Mouse (Mus musculus) stomach, embryonic 14.5 days (tissue): ENCODE measurements around the gene Klk13. TPM values are rescaled to one million over a fixed set of nuclear protein-coding genes. Genes with fewer than 3 reads are reported as not detected.

ENCODE experiments used
- ATAC-seq: fragments of 200-750 bp; cut with Nextera tagmentation; 2 replicates; pipeline ENCODE4 v1.8.0; 2017; ENCODE audit warnings: low read depth, moderate TSS enrichment; ENCODE audit not compliant: insufficient number of reproducible peaks, insufficient read depth, low FRiP score
- H3K27ac ChIP-seq: fragments of 300-500 bp; sonication (generic); 2 replicates; pipeline ENCODE4 v1.5.1; 2014; ENCODE audit warnings: mild to moderate bottlenecking, low read length, moderate library complexity, mixed read lengths
- H3K27me3 ChIP-seq: fragments of 300-500 bp; sonication (generic); 2 replicates; pipeline ENCODE4 v1.6.1; 2014; ENCODE audit warnings: low read length, control low read depth, mixed read lengths; ENCODE audit not compliant: control insufficient read depth, insufficient read depth
- H3K36me3 ChIP-seq: fragments of 300-500 bp; sonication (generic); 2 replicates; pipeline ENCODE4 v1.6.1; 2014; ENCODE audit warnings: mild to moderate bottlenecking, control low read depth, low read length, moderate library complexity, mixed read lengths; ENCODE audit not compliant: control insufficient read depth, insufficient read depth
- H3K4me1 ChIP-seq: fragments of 300-500 bp; sonication (generic); 2 replicates; pipeline ENCODE4 v1.6.1; 2014; ENCODE audit warnings: low read length, control low read depth, mixed read lengths; ENCODE audit not compliant: control insufficient read depth, insufficient read depth
- H3K4me2 ChIP-seq: fragments of 300-500 bp; sonication (generic); replicated peaks from 2 replicates; pipeline ENCODE4 v1.6.1; 2014; ENCODE audit warnings: low read depth, low read length, control low read depth
- H3K4me3 ChIP-seq: fragments of 300-500 bp; sonication (generic); 2 replicates; pipeline ENCODE4 v1.5.1; 2014; ENCODE audit warnings: low read depth, low read length, control low read depth
- H3K9ac ChIP-seq: fragments of 300-500 bp; sonication (generic); replicated peaks from 2 replicates; pipeline ENCODE4 v1.6.1; 2014; ENCODE audit warnings: low read depth, mild to moderate bottlenecking, control low read depth, low read length, moderate library complexity, mixed read lengths
- H3K9me3 ChIP-seq: fragments of 300-500 bp; sonication (generic); 2 replicates; pipeline ENCODE4 v1.6.1; 2016; ENCODE audit warnings: low read depth, low read length, control low read depth; ENCODE audit not compliant: control insufficient read depth
- WGBS: fragments of 180-500 bp; shearing (Covaris S2); extraction: QIAGEN DNeasy Blood & Tissue Kit; methylation state at CpG from one replicate; pipeline ENCODE4 v1.1.7; 2014; 5-methylcytosine and 5-hydroxymethylcytosine counted together
- polyA plus RNA-seq: library from polyadenylated mRNA; unstranded; fragments of >200 nt; fragmentation: Nextera tagmentation; extraction: Ambion mirVana; gene quantifications from 2 replicates; pipeline ENCODE4 v1.2.1, GENCODE M21; 2014

The Klk13 gene
- polyA plus RNA-seq, 1 experiment from 2014 or later: 1.8 TPM

DNA sequence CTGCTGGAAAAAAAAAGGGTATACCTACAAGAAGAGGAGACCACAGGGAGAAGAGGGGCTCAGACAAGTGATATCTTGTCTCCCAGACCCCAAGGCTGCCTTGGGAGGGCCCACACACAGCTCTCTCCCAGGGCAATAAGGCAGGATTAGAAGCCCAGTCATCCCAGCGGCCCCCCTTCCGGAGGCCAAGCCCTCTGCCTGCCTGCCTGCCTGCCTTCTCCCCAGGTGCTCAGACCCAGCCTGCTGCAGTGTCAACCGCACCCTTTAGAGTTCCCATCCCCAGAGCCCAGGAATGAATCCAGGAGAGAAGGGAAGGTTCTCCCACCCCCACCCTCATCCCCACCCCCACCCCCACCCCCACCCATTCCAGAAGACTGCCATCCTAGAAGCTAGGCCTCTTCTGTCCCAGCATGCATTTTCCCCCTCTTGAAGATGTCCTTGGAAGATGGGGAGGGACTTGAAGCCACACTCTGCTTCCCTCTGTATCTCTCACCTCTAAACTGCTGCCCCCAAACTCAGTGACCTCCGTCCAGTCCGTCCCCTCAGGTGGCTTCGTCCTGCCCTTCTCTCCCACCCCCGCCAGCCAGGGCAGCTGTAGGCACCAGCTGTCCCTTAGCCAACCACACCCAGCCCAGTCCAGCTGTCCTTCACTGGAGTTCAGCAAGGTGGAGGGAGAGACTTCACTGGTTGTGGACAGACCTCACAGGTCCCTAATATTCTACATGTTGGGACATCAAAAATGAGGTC is 63.1 kb downstream of the Klk13 start:
- Histone ChIP-seq H3K9ac (no peak overlapping the region), H3K4me1 (no peaks in the 10 kb centered on the region), H3K4me2 (no peak overlapping the region), H3K4me3 (no peak overlapping the region), H3K27me3 (no peaks in the 10 kb centered on the region), H3K9me3 (no peaks in the 10 kb centered on the region), H3K36me3 (no peaks in the 10 kb centered on the region), H3K27ac (peak overlapping the region; percentile 58; the same call in 1 of the 2 replicates)
- 48% methylated on average over 5 of the region's 7 CpGs for WGBS
- no peak for ATAC-seq

DNA sequence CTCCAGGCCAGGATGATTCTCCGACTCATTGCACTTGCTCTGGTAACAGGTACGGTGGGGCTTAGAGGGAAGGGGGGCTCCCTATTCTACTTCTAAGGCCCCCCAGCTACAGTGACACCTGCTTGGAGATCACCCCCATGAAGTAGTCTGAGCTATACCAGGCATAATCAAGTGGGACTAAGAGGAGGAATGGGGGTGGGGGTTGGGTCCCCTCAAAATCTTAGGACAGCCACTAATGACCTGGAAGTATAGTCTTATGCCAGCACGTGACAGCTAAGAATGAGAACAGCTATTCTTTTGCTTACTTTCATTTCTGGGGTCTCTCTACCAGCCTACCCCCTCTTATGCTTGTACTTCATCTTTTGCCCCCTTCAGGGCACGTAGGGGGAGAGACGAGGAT is 64.1 kb downstream of the Klk13 start:
- Histone ChIP-seq H3K36me3 (no peaks in the 10 kb centered on the region), H3K9me3 (no peaks in the 10 kb centered on the region), H3K4me1 (no peaks in the 10 kb centered on the region), H3K4me2 (no peak overlapping the region), H3K4me3 (no peak overlapping the region), H3K27ac (no peak overlapping the region), H3K27me3 (no peaks in the 10 kb centered on the region), H3K9ac (no peak overlapping the region)
- 80% methylated on average over 5 of the region's 5 CpGs for WGBS
- no peak for ATAC-seq

Other genes starting within 250 kb of the Klk13 start
- 3.0 and 6.1 TPM in 2 replicates for gene Vsig10l, start 249.4 kb upstream of the Klk13 start, polyA plus RNA-seq
- gene Iglon5, start 222.5 kb upstream of the Klk13 start, polyA plus RNA-seq: 0.75 and 0.91 TPM in 2 replicates
- gene 4931406B18Rik, start 206.6 kb upstream of the Klk13 start, polyA plus RNA-seq: not detected in 2 replicates
- 1.9 and 4.3 TPM in 2 replicates for gene Cd33, start 168.1 kb upstream of the Klk13 start, polyA plus RNA-seq
- 3.2 and 5.0 TPM in 2 replicates for gene Zfp658, start 150.3 kb upstream of the Klk13 start, polyA plus RNA-seq
- 14.7 and 14.8 TPM in 2 replicates for gene Zfp719, start 133.0 kb upstream of the Klk13 start, polyA plus RNA-seq
- gene Zfp819, start 105.4 kb upstream of the Klk13 start, polyA plus RNA-seq: 0.23 and 0.36 TPM in 2 replicates
- gene Ceacam18, start 77.9 kb upstream of the Klk13 start, polyA plus RNA-seq: 0.17 TPM in 1 of 2 replicates, not detected in the other
- 0.80 and 0.95 TPM in 2 replicates for gene Siglece, start 52.4 kb upstream of the Klk13 start, polyA plus RNA-seq
- gene Ctu1, start 40.6 kb upstream of the Klk13 start, polyA plus RNA-seq: 11.0 TPM in 2 replicates
- 0.32 TPM in 1 of 2 replicates, not detected in the other for gene Klk14, start 22.1 kb upstream of the Klk13 start, polyA plus RNA-seq
- 0.27 TPM in 1 of 2 replicates, not detected in the other for gene Klk12, start 56.3 kb downstream of the Klk13 start, polyA plus RNA-seq
- 2.6 TPM in 2 replicates for gene Klk11, start 62.0 kb downstream of the Klk13 start, polyA plus RNA-seq
- gene Klk10, start 68.5 kb downstream of the Klk13 start, polyA plus RNA-seq: 3.1 and 3.5 TPM in 2 replicates
- 0.17 TPM in 1 of 2 replicates, not detected in the other for gene Klk9, start 79.3 kb downstream of the Klk13 start, polyA plus RNA-seq
- gene Klk8, start 85.0 kb downstream of the Klk13 start, polyA plus RNA-seq: 28.5 and 39.0 TPM in 2 replicates
- not detected in 2 replicates for gene Klk7, start 98.7 kb downstream of the Klk13 start, polyA plus RNA-seq
- not detected in 2 replicates for gene Klk6, start 111.9 kb downstream of the Klk13 start, polyA plus RNA-seq
- not detected in 2 replicates for gene Klk5, start 129.4 kb downstream of the Klk13 start, polyA plus RNA-seq
- not detected in 2 replicates for gene Klk4, start 168.6 kb downstream of the Klk13 start, polyA plus RNA-seq
- gene Klk15, start 221.2 kb downstream of the Klk13 start, polyA plus RNA-seq: not detected in 2 replicates
- gene Klk1b8, start 238.1 kb downstream of the Klk13 start, polyA plus RNA-seq: not detected in 2 replicates